Mouse (Mus musculus) lung, adult 2 months (tissue): ENCODE data around the gene Clcn3. TPM values are rescaled to one million over a fixed set of nuclear protein-coding genes. Genes with fewer than 3 reads are reported as not detected.
A peak's percentile ranks its signal among the peaks of the same experiment; 100 is the strongest.

Experiments used
- DNase-seq: peaks from one replicate; pipeline ENCODE4 v3.0.0; 2022
- H3K4me1 ChIP-seq: fragments of 200-500 bp; 2 replicates; pipeline ENCODE4 v1.6.1; 2011; ENCODE audit warnings: low read length; ENCODE audit not compliant: control insufficient read depth, insufficient read depth
- H3K4me3 ChIP-seq: fragments of 200-500 bp; replicated peaks from 2 replicates; pipeline ENCODE3; 2011; ENCODE audit warnings: low read depth, mild to moderate bottlenecking, control low read depth, low read length; ENCODE audit errors: extremely low read depth
- CTCF ChIP-seq: fragments of 200-500 bp; IDR thresholded peaks from 2 replicates; pipeline ENCODE4 v1.5.1; 2011; ENCODE audit warnings: mild to moderate bottlenecking, low read length, control low read depth; ENCODE audit not compliant: insufficient read depth
- POLR2A ChIP-seq: fragments of 200-500 bp; IDR thresholded peaks from 2 replicates; pipeline ENCODE4 v1.6.1; 2011; ENCODE audit warnings: low read depth, mild to moderate bottlenecking, control low read depth, low read length, borderline replicate concordance; ENCODE audit errors: extremely low read depth
- WGBS: fragments of 180-500 bp; shearing (Covaris S2); methylation state at CpG from one replicate; pipeline ENCODE4 v1.1.7; 2018; 5-methylcytosine and 5-hydroxymethylcytosine counted together
- polyA plus RNA-seq: library from polyadenylated mRNA; depleted of rRNA; stranded (reverse); fragments of >200 nt; gene quantifications from 2 replicates; pipeline ENCODE4 v1.2.3, GENCODE M21; 2012

The Clcn3 gene
- polyA plus RNA-seq, 1 experiment, result 13.7 TPM

GRCm38 (mm10) chr8:60919069-60919468, 64.0 kb downstream of the Clcn3 start:
- Histone ChIP-seq H3K4me1 (no peaks in the 10 kb centered on the region), H3K4me3 (no peak overlapping the region)
- 75% methylated on average over 3 of the region's 3 CpGs for WGBS
- no peak for TF ChIP-seq POLR2A
- DNase-seq, result no peak

DNA sequence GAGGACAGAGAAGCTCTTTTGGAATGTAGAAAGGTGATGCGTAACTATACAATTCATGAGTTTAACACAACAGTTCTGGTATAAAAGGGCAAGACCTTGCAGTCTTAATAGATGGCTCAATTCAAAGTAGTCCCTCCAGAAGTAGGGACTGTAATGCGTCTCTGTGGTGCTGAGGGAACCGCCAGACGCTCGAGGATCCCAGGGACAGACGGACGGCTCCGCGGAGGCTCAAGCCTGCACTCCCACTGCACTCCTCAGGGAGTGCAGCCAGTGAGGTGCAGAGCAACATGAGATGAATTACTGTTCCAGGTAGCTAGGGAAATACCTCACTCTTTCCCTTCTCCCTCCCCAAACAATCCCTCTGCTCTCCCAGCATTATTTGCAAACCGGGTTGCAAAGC, 70.5 kb downstream of the Clcn3 start:
- 71% methylated on average over 10 of the region's 10 CpGs for WGBS
- H3K4me3 ChIP-seq, result no peak overlapping the region
- H3K4me1 ChIP-seq, result no peaks in the 10 kb centered on the region
- no peak for TF ChIP-seq CTCF
- TF ChIP-seq POLR2A, result no peak
- DNase-seq, result no peak

DNA sequence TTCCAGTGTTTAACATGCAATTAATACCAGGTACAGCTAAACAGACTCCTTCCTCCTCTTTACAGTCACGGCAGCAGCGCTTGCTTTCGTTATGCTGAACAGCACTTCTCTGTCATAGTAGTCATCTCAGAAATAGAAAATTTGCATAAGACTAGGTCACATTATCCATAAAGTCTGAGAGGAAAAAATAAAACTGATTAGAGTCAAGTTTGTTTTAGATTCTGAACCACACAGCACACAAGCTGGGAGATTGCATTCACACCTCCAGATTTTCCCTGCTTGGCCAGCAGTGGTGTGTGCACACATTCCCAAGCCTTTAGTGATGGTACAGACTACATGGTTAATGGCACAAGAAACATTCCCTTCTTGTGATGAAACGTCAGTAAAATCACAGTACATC, 71.0 kb downstream of the Clcn3 start:
- 70% methylated on average over 4 of the region's 4 CpGs for WGBS
- H3K4me3 ChIP-seq, result no peak overlapping the region
- no peak for DNase-seq
- TF ChIP-seq POLR2A (no peak), CTCF (no peak)
- no peaks in the 10 kb centered on the region for H3K4me1 ChIP-seq

DNA sequence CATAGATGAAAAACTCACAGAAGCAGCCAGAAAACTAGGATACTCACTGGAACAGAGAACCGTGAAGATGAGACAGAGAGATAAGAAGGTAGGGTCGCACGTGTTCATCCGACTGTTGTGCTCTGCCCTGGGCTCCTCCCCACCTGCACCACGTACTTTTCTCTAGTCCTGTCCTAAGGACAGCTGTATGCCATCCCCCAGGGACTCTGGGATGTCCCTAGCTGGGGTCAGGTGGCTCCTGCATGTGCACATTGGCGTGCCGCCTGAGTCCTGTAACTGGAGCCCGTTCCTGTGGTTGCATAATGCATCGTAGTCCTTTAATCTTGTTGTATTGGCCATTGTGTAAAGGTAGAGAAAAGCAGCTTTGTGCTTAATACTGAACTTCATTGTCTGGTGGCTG, 83.0 kb downstream of the Clcn3 start:
- H3K4me3 ChIP-seq, result no peak overlapping the region
- WGBS, result 70% methylated on average over 9 of the region's 9 CpGs
- no peak for DNase-seq

DNA sequence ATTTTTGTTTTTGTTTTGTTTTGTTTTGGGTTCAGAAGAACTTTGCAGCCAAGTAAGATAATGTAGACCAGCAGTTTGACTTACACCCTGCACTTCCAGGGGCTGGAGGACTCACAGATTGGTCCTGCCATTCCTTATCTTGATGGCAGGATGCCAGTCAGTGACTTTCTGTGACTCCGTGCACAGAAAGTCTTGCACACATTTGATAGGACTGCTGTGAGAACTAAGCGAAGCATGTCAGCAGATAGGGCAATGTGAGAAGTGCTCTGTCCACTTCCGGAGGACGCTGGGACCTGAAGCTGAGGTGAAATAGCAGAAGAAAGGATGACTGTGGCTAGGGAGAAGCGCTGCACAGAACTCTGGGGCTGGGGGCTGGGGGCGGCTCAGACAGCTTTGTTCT, 87.2 kb downstream of the Clcn3 start:
- H3K4me1 ChIP-seq, result peaks cover 6% of the 10 kb centered on the region
- WGBS, result 71% methylated on average over 6 of the region's 6 CpGs
- no peak for DNase-seq
- TF ChIP-seq POLR2A (no peak), CTCF (no peak)
- H3K4me3 ChIP-seq, result no peak overlapping the region

More for the DNA sequence above, 83.0 kb downstream of the Clcn3 start:
- H3K4me1 ChIP-seq, result no peaks in the 10 kb centered on the region
- no peak for TF ChIP-seq POLR2A
- TF ChIP-seq CTCF, result no peak

GRCm38 (mm10) chr8:60891757-60892156, 91.3 kb downstream of the Clcn3 start:
- TF ChIP-seq POLR2A (no peak), CTCF (no peak)
- Histone ChIP-seq H3K4me3 (no peak overlapping the region), H3K4me1 (peaks cover 8% of the 10 kb centered on the region)
- DNase-seq, result no peak
- 88% methylated on average over 4 of the region's 4 CpGs for WGBS

DNA sequence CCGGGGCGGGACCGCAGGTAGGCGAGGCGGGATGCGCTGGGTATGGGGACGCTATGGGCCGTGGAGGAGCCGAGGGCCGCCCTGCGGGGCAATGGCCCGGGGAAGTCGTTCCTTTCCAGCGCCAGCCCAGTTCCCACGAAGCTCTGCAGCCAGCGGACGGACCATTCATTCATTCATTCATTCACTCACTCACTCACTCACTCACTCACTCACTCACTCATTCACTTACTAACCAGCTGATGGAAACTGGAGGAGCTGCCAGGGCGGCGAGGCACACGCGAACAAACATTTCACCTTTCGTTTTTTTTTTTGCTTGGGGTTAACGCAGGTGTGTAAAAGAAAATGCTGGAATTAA, 92.6 kb downstream of the Clcn3 start:
- no peak for DNase-seq
- WGBS, result 1% methylated on average over 23 of the region's 23 CpGs
- peak overlapping the region; percentile 82 for H3K4me3 ChIP-seq

DNA sequence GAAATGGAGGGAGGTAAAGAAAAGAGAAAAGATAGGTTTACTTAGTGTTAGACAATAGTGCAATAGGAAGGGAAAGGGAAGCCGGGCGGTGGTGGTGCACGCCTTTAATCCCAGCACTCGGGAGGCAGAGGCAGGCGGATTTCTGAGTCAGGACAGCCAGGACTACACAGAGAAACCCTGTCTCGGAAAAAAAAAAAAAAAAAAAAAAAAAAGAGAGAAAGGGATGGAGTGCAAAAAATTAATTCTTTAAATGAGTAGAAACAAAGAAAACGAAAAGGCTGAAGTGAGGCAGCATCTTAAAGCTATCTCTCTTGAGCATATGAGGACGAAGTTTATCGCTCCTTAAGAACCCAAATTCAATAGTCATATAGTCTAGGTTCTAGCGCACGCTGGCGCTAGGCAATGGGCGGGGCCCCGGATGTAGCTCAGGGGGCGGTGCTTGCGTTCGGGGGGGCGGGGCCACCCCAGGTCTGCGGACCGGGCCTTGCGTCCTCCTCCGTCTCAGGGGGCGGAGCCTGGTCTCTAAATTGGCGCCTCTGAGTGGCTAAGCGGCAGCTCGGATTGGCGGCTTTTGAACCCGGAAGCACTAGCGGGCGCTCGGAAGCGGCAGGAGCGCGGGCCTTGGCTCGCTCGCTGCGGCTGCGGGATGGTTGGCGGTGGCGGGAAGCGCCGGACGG, 93.1 kb downstream of the Clcn3 start, which contains the start of gene Hpf1:
Hpf1 (plus strand) TSS at position 576 of the 677 bp plus-strand sequence.
- Histone ChIP-seq H3K4me1 (peaks cover 8% of the 10 kb centered on the region), H3K4me3 (peak within 1 kb of the TSS; percentile 82)
- 0 out of 2 replicates have a peak, but pooled peaks have one; percentile 47 for TF ChIP-seq POLR2A
- TF ChIP-seq CTCF, result no peak
- DNase-seq, result peak; percentile 91
- 4% methylated on average over 43 of the region's 43 CpGs for WGBS

More for the DNA sequence above, 92.6 kb downstream of the Clcn3 start:
- peaks cover 8% of the 10 kb centered on the region for H3K4me1 ChIP-seq
- TF ChIP-seq POLR2A (no peak), CTCF (no peak)

DNA sequence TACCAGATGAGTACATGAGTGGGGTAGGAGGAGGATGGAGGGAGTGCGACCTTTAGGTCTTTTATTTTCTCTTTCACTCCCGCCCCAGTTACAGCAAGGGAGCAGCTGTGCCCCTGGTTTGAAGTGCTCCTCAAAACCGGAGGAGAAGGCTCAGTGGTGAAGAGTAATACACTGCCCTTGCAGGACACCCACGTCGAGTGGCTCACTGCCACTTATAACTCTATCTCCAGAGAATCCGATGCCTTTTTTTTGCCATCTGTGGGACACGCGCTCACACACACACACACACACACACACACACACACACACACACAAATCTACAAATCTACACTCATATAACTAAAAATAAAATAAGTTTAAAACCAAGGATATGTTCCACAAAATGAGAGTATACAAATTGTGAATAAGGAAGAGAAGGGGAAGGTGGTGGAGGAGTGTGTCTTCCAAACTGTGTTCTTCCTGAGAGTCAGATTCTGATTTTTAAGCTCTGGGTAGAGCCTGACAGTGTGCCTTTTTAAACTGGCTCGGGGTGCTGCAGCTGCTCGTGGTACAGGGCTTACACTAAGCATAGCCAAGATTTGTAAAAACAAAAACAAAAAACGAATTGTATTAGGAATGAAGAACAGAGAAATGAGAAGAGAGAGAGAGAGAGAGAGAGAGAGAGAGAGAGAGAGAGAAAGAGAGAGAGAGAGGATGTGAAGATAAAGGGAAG, 93.8 kb downstream of the Clcn3 start:
- DNase-seq, result no peak
- Histone ChIP-seq H3K4me3 (no peak overlapping the region), H3K4me1 (peaks cover 8% of the 10 kb centered on the region)
- no peak for TF ChIP-seq POLR2A
- no peak for TF ChIP-seq CTCF
- WGBS, result 61% methylated on average over 11 of the region's 11 CpGs

GRCm38 (mm10) chr8:60886736-60887135, 96.4 kb downstream of the Clcn3 start:
- Histone ChIP-seq H3K4me1 (peaks cover 7% of the 10 kb centered on the region), H3K4me3 (no peak overlapping the region)
- DNase-seq, result no peak
- TF ChIP-seq CTCF, result no peak
- no peak for TF ChIP-seq POLR2A
- 43% methylated on average over 6 of the region's 6 CpGs for WGBS
